Mouse (Mus musculus) frontal cortex, postnatal 25 days (tissue): ENCODE measurements around the gene Tlx3.
A peak's percentile ranks its signal among the peaks of the same experiment; 100 is the strongest.

ENCODE experiments used
- DNase-seq, 2 experiments: peaks; one replicate each; pipeline ENCODE4 v3.0.0; 2022; ENCODE audit warnings: low spot score in 2 of 2

Gene Tlx3

DNA sequence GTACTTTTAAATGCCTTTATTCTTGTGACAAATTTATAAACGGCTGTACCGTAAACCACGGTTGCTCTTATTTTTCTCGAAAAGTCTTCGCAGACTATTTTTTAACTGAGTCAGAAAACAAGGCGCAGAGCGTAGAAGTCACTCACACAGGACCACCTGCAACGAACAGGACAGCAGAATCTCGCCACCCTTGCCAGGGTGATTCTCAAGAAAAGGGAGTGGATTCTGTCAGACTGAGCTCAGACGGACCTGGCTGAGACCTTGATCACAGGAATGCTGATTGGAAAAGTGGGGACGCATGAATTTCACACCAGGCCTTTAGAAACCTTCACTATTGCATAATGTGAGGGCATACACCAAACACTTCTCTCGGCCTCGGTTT, 6.3 kb downstream of the Tlx3 start:
- no peak for DNase-seq

DNA sequence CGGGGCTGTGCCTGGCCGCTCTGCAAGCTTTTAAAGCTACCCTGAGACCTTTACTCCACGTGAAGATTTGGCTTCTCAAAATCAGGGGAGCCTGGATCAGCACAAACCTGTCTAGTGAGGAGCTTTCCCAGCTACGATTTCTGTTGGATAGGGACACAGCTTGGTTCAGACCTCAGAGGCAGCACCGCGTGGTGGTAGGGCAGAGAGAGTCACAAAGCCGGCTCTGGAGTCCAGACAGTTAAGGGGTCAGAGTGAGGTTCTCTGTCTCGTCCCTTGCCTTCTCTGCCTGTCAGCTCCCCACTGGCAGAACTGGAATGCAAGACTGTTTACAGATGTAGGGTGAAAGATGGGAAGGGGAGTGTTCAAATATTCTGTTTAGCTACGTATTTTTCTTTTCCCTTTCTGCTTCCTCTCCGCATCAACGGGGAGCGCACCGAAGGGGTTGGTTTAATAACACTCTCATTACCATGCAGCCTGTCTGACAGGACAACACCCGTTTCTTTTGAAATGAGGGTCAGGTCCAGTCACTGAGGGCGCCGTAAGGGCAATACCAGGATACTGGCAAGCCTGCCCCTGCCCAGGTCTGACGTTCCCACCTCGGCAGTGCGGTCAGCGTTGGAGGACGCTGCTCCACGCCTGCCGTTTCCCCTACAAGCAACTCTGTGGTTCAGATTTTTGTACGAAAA, 6.8 kb downstream of the Tlx3 start:
- DNase-seq = no peak

DNA sequence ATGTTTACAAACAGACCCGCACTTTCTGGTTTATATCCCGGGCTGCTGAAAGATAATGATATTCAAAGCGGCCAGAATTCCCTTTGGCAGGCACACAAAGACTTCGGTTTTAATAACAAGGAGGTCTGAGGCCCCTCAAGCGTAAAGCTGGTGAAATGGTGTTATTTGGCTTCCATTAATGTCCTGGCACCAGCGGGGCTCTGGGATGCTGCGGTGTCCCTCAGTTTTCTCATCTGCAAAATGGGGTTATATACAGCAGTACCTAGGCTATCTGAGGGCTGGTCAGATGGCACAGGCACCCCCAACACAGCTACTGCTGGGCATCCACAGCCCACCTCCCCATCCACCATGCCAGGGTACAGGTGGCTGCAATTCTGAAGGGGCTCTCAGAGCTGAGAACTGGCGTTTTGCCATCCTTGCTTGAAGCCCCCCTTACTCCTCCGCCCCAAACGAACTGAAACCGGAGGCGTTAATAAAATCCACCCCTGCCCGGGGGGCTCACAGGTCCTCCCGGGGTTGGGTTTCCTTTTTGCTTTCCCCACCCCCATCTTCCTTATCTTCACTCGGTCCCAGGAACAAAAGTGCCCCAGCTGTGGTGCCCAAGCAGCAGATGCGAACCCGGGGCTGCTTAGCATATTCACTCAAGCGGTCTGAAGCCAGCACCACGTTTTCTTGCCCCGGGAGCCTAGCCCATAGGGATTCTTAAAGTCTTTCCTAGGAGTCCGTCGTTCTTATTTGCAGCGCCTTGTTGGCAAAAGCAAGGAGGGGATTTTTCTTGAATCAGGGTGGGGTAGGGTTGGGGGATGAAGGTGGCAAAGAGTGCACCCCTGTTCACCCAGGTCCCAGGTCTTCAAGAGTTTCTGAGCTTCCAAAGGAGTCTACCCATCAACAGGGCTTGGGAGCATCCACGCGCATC, 7.6 kb downstream of the Tlx3 start:
- DNase-seq = no peak

DNA sequence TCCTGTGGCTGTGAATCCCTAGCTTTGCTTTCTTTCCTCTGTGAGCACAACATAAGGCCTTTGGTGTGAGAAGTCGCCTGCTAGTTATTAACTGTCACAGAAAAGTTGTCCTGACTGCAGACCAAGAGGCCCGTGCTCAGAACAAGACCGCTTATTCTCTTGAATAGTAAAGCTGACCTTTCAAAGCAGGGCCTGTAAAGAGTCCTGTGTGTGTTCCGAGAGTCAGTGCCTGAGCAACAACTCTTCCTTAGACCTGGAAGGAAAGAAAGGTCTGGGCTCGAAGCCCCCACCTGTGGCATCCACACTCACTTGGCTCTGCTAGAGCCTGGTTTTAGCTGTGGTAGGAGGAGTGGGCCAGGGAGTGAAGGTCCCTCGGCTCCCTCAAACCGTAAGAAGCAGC, 8.3 kb downstream of the Tlx3 start:
- no peak for DNase-seq

DNA sequence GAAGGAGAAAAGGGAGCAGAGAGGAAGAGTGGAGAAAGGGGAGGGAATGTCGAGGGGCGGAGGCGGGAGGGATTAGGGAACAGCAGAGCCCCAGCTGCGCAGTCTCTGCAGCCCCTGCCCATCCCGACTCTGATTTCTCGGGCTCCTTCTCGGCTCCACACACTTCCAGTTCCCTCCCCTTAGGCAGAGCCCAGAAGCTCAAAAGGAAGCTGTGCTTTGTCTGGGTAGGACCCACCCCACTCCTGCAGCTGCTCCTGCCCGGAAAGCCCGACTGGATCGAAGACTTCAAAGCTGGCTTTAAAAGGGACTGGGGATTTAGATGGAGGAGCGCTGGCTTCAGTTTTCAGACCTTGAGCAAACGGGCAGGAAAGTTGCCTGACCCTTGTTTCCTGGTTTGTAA, 9.7 kb downstream of the Tlx3 start:
- DNase-seq = no peak

DNA sequence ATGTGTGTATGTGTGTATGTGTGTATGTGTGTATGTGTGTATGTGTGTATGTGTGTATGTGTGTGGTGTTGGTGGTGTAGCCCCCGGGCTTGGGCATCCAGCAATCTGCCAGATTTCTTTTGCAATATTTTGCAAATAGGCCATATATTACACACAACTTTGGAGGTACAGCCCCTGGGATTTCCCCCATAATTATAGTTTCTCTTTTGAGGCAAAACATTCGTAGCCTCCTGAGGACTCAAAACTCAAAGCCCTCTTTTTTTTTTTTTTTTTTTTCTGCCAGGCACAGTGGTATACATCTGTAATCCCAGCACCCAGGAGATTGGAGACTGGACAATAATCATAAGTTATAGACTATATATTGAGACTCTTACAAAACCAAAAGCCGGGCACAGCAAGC, 21.6 kb downstream of the Tlx3 start:
- DNase-seq = no peak

DNA sequence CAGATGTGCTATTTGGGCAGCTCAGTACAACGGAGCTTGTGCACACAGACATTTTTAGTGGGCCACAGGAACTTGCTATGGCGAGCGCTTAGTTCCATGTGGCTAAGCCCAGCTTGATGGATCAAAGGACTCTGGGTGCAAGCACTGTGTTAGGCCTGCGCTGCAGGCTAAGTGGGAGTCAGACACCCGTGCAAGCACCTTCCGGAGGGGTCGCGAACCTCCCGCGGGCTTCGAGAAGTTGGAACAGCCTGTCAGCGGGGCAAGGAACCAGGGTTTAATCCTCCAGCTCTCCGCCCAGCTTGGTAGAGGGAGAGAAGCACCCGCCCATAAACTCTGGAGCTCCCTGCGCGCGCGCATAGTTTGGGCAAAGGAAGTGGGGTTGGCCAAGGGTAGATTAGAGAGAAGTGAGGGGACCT, 22.7 kb downstream of the Tlx3 start:
- DNase-seq = no peak

DNA sequence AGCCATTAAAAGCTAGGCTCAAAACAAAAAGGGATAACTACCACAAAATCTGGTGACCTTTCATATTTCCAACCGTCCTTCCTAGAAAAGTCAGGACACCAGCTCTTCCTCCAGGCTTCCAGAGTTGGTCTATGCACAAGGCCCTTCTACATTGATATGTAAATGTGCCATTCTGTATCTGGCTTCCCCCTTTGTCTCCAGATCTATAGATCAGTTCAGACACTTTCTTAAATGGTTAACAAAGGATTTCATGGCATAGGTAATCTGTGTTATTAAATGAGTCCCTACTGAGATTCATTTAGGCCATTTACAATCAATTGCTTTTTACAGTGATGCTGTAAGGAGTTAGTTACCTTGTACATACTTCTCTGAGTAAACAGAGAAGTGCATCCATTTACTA, 23.6 kb downstream of the Tlx3 start:
- no peak for DNase-seq

DNA sequence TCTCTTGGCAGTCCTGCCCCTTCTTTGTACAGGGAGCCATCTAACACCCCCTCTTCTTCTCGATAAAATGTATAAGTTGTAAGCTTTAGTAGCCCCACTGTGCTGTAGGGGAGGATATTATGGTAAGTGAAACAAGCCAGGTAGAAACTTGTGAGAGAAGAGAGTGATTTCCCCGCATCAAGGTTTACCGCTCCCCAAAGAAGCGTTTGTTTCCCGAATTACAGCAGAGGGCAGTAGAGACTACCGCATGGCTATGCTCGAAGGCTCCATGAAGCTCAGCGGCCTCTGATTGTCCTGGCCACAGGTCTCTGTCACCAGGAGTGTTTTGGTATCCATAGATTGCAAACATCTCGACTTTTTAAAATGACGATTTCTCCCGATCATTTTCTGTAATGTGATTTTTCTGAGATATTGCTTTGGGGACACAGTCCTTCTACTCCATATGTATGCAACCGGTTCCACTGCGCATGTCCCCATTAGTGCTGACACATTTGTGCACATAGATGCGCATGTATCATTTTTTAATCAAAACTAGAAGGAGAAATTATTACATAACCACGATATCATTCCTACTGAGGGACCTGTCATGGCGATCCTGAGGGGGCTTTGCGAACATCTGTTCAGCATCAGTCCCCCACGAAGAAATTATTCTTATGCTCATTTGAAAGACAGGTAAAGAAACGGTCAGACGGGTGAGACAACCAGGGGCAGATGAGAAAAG, 26.7 kb downstream of the Tlx3 start:
- peak in 1 of 2 experiments; percentile 40 for DNase-seq

DNA sequence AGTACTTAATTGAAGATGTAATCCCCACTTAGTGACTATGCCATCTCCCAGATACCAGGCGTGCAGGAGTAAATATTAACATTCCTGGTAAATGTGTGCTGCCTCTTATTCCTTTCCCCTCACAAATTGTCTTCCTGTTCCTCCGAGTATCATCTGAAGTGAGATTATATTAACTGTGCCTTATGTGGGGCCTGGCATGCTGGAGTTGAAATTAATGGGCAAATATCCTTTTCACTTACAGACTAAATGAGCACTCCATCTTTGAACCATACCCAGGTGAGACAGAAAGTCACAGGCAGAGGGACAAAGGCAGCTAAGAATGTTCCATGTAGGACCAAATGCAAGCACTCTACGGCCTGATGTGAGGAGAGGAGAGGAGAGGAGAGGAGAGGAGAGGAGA, 27.6 kb downstream of the Tlx3 start:
- no peak for DNase-seq

DNA sequence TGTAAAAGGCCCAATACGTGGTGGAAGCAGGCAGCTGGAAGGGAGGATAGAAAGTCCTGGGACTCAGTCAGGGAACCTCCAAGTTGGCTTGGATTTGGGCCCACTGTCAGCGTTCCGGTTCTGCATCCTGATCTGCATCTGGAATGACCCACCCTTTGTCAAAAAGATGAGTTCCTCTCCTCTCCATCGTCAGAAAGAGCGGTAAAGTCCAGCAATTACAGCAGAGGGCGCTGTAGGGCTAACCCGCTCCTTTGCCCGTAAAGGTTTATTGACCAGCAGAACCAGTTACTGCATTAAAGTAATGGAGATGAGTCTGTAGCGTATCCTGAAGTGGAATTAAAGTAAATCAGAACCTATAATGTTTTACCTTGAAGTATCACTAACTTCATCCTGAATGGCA, 32.9 kb downstream of the Tlx3 start:
- peak in 1 of 2 experiments; percentile 18 for DNase-seq

DNA sequence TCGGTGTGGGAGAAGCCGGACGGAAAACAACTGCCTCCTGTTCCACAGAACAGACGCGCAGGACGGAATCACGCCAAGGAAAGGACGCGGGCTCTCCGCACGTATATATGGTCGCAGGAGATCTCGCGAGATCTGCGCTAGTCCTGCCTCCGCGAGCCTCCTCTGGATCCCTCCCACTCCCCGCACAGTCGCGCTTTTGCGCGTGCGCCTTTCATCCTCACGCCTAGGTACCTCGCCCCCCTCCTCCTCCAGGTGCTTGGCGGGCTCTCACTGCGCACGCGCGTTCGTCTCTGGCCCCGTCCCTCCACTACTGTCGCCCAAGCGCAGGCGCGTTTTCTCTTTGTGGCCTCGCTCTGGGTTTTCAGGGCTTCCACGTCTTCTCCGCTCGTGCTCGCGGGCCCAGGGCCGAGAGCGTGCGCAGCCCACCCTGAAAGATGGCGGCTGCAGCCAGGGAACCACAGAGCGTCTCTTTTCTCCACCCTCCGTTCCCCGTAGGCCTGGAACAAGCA, 40.3 kb downstream of the Tlx3 start, which contains the start of gene Npm1:
TSS of gene Npm1 (minus strand) at position 209 of the 509 bp plus-strand sequence.
- peak; percentile 99 for DNase-seq

DNA sequence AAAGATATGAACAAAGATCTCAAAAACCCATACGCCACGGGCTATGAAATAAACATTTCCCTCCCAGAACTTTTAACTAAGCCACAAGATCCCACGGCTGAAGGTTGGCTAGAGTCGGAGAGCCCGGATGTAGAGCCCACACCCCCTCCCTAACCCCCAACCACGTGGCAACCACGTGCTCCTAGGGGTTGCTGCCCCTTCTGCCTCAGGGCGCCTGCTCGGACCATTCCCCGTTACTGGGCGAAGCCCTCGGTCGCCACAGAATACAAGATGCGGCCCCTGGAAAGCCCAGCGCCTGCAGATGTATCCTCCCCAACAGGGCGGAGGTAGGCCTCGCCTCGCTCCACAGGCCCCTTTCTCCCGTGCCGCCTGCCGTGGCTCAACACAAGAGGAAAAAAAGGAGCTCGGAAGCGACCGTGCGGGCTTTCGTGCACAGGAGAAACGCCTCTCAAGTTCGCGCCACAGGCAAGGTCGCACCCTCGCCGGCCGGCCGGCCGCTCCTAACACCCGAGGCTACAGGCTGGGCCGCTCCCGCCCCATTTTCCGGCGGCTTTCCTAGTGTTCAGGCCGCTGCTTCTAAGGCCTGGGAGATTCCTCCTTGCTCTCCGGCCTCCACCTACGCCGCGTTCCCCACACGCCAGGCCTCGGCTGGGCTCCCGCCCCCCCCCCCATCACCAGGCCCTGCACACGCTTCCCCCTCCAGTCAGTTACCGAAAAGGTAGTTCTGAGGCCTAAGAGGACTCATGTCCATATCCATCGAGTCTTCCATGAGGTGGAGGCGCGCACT, 41.0 kb downstream of the Tlx3 start:
- DNase-seq = peak; percentile 32 to 48

DNA sequence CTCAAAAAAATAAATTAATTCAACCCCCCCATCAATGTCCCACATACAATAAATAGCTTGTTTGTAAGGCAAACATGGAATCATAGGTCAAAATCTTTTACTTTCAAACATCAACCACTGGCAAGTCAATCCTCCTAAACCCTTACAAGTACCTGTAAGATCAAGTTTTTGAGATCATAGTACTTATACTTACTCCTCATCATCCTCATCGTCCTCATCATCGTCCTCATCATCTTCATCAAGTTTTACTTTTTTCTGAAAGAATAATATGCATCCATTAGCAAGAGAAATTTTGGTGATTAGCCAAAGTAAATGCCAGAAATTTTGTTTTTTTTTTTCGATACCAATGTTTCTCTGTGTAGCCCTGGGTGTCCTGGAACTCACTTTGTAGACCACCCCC, 43.6 kb downstream of the Tlx3 start:
- DNase-seq = no peak

DNA sequence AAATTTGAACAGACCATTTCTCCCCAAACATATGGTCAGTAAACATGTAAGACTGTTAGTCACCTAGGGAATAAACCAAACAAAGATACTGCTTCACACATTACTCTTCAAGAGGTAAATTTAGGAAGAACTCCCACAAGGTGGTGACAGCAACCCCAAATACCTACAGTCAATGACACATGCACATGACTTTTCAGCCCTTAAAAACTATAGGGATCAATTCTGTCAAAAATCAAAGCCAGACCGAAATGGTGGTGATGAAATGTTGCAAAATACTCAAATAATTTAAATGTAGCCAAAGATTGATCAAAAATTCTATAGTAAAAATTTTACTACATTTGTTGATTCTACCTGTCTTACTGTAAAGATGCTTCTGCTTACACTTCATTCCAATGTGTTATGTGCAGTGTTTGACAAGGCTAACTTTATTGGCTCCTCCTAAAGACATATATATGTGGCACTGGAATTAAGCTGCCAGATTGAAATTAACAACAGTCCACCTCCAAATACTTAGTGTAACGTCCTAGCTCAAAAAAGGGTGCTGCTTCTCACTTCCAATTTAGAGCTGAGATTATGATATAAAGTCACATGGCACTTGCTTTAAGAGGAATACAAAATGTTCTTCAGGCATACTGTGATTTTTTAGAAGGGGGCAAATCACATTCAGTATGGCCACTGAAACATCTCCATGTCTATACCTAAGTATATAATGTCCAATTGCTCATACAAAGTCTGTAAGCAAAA, 45.8 kb downstream of the Tlx3 start:
- no peak for DNase-seq

DNA sequence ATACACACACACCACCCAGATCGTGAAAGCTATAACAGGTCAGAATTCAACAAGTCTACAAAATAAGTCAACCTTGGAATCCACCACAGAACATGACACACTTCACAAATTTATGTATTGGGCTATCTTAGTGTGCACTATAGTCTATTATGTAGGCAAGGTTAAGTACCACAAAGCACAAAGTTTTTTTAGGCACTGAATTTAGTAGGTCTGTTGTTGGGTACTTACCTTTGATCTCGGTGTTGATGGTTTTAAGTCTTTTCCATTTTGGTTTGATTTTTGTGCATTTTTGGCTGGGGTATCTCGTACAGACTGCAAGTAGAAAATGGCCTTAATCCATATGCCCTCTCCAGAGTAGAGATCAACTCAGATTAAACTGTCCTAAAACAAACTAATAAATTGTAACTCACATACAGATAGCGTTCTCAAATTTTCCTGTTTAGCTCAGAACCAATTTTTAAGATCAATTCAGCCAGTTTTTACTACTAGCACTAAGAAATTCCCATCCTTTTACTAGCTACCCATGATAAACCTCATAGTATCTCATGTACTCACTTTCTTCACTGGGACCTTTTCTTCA, 46.9 kb downstream of the Tlx3 start:
- no peak for DNase-seq

DNA sequence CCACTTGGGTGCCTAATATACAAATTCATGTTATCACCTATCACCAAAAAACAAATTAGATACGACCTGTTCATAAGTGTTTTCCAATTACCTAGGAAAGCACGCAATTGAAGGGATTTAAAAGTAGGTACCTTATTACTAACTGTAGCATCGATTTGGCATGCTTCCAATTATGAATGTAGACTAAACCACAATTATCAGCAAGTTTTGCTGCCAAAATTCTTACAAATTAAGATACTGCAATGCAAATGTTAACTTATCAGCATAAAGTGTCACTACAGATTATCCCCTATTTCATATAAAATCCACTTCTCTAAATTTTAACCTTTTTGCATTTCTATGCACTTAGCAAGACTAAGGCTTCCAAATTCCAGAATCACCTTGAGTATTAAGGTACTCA, 48.9 kb downstream of the Tlx3 start:
- no peak for DNase-seq

DNA sequence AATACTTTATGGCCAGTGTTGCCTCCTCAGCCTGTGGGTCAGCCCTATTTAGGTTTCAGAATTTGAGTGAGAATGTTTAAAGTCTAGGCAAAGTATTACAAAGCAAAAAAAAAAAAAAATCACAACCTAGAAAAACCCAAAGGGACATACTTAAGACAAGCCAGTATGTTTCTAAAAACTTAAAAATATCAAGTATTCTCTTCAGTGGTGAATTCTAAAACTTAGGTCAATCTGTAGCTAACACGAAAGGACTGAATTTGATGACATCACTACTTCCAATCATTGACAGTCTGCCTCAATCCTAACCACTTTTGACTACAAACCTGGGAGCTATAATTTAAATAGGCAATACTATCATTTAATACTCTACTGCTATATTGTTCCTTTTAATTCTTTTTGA, 50.4 kb downstream of the Tlx3 start:
- DNase-seq = no peak

DNA sequence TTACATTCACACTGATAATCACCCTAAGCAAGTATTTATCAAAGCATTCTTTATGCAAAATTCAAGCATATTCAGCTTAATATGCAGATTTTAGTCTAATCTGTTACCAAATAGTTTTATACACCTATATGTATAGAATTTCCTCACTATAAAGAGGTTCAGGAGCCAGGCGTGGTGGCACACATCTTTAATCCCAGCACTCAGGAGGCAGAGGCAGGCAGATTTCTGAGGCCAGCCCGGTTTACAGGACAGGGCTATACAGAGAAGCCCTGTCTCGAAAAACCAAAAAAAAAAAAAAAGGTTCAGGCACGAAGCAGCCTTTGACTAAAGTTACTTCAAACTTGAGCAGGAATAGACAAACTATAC, 51.6 kb downstream of the Tlx3 start:
- DNase-seq = no peak

DNA sequence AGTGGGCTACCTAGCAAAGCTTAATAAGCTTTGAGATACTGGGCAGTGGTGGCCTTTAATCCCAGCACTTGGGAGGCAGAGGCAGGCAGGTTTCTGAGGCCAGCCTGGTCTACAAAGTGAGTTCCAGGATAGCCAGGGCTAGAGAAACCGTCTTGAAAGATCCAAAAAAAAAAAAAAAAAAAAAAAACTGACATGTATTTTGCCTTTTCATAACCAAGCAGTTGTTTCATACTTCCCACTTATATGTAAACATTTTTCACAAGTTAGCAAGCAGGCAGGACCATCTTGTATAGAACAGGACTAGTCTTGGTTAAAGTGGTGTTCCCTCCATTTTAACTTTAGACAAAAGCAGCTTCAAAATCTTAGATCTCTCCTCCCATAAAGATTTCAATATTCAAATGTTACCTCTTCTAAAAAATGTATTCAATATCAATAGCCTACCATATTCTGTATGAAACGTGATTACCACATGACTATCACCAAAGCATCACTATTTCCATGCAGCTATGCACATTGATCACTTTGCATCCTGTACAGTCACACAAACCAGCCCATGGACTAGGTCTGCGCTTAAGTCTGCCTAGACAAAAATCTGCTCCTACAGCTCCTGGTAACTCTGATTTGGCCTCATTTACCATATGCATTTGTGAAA, 52.1 kb downstream of the Tlx3 start:
- no peak for DNase-seq
